Mouse (Mus musculus): ENCODE measurements at regions not wholly inside any gene's neighbourhood (a gene's known extent, or its start where the extent isn't known, plus 50 kb on each side); places are given as distances from the start of the nearest gene placed in this dataset.

DNA sequence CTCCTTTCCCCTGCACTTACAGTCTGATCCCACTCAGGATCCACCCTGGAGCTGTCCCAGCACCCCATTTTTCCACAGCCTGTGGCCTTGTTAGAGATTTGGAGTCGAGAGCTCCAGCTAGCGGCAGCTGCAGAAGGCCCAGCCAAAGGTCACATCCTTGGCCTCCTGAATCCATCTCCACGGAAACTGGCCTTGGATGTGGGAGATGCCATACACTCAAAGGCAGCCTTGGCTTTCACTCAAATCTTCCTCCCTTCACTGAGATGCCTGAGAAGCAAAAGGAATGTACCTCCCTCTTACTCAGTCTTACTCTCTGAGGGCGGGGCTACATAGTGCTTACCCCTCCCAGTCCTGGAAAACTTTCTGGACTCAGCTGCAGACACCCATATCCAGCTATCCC, 56.2 kb upstream of the Ky start:
- DNase-seq, result no peak

DNA sequence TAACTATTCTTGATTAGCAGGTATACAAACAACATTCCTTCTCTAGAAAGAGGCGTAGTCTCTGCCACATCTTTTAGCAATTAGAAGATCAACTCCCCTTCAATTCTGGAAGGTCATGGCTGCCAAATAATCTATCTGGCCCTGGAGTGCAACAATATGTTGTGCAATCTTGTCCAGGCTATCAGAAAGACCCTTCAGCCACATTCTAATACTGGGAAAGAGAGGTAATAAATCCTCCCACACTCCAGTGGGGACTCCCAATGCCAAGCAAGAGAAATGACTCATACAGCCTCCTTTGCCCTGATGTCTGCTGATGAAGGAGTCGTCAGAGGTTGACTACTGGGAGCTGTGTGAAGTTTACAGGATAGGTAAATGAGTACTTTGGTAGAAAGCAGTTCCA, 59.5 kb upstream of the Ky start:
- DNase-seq, result no peak

DNA sequence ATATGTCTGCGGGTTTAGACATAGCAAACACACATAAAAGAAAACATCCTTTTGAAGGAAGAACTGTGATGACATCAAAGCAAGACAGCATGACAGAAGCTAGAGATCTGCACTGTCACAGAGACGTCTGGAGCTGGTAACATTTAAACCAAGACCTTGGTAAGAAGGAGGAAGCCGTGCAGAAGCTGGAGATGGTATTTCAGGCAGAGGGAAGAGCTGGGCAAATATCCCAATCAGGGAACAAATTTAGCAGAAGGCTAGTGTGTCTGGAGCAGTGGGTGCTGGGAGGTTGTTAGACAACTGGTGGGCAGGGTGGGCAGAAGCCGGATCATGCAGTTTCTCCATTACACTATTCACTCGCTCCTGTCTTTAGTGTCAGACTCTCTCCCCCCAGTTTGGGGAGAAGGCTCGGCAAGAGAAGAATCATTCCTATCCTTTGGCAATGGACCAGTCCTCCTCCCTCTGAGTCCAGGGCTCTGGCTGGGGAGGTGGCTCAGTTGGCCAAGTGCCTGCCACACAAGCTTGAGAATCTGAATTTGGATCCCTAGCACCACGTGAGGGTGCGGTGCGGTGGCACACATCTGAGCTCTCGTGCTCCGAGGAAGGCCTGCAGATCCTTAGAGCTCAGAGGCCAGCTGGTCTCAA, 63.2 kb upstream of the Ky start:
- DNase-seq, result no peak

DNA sequence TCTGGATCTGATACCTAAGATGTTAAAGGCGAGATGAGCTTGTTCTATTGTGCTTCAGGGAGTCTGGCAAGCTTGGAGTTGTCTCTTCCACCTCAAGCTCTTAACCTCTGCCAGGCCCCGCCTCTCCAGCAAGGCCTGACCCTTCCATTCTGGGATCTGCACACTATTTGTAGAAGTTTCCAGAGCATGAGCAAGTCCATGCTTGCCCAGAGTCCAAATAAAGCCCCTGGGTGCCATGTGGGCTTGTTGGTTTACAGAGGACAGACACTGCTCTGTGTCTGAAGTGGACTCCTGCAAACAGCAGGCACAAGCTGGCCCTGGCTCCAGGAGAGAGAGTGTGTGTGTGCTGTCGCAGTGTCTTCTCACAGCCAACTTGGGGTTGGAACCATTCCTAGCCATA, 67.9 kb upstream of the Ky start:
- DNase-seq, result no peak

DNA sequence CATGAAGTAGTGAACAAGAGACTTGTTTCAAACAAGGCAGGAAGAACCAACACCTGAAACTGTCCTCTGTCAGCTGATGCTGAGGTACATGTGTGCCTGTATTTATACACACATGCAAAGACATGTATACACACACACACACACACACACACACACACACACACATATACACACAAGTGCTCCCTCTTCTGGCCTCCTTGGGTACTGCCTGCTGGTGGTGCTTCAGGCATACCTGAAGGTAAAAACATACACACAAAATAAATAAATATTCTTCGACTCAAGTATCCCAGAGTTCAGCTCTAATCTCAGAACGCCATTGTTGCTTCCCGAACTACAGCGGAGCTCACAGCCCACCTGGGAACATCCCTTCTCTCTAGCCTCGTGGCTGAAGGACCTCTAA, 69.2 kb upstream of the Ky start:
- peak in 1 of 2 experiments; percentile 53 for DNase-seq

DNA sequence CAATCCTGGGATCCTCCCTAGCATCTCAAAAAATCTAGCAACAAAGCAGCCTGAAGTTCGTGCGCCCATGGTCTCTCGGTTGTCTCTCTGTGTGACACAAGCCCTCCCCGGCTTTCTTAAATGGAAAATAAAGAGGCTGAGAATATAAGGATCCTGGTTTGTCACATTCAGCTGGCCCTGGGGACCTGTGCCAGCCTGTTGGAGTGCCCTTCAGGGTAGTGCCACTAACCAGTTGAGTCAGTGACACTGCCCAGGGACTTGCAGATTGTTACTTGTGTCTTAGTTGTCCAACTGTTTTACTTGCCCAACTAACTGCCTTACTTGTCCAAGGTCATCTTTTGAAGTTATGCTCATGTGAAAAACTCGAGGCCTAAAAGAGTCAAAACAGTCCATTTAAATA, 73.5 kb upstream of the Ephb1 start:
- DNase-seq, result no peak

DNA sequence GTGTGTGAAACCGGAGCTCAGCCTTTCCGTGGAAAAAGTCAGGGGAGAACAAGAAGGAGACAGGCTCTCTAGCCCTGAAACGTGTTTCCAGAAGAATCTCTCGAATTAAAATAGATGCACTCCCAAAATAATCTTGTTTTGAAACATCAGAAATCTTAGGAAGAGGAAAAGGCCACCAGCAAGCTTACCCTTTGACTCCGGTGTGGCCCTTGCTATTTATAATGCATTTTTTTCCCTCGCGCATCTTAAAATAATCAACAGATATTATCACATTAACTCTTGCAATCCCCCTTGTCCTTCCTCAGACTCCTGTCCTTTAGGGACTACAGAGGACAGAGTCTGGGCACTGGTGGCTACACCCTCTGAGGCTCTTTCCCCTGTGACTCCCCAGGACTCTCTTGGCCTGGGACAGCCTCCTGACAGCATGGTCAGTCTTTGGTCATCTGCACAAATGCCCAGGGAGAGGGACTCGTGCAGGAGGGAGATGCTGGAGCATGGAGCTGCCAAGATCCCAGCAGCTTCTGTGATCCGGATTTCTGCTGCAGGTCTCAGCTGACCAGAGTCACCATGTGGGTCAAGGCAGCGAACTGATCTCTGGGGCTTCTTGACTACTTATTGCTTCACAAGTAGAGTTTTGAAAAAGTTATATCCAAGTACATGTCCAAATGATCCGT, 70.3 kb upstream of the Ephb1 start:
- DNase-seq, result no peak

DNA sequence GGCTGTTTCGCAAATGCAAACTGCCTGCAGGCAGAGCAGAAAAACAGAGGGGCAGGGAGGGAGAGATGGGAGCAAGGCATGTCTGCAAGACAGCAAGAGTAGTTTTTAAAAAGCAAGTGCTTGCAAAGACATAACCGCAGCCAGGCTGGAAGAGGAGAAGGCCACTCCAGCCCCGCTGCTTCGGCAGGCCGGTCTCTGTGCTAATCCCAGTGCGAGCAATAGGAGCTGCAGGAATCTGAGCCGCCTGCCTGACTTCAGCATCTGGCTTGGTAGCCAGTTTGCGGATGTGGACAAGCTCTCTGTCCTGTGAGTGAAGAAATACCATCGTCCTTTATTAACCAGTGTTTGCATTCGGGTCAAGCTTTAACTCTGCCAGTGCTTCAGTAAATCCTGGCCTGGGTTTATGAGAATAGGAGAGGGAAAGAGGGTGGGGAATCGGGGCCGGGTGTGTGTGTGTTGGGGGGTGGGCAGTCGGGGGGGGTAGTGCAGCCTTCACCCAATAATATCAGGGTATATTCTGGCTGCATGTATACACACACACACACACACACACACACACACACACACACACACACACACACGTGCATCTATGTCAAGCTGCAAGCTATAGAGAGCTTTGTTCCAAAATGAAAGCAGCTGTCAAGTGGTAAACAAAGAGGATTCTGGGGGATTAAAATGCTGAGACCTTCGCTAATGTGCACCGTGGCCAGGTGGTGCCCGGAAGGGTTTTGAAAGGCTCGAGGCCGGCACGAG, 69.6 kb upstream of the Ephb1 start:
- peak; percentile 23 to 29 for DNase-seq

DNA sequence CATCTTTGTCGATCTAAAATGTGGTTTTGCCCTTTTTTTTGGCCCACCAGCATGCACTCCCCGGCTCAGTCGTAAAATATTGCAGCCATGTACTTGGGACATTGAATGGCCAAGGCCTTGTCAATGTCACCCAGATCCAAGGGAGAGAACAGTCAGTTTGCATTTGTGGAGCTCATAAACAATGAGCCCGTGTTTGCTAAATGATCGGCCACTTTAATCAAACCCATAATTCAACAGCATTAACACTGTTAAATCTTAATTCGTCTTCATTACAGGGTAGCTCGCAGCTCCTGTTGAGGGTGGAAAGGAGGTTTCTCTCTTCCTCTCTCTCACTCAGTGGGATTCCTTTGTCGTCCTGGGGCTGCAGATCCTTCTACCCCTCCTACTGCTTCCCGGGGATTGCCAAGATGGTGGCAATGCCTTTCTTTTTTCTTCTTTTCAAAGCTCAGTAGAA, 69.0 kb upstream of the Ephb1 start:
- DNase-seq, result no peak

DNA sequence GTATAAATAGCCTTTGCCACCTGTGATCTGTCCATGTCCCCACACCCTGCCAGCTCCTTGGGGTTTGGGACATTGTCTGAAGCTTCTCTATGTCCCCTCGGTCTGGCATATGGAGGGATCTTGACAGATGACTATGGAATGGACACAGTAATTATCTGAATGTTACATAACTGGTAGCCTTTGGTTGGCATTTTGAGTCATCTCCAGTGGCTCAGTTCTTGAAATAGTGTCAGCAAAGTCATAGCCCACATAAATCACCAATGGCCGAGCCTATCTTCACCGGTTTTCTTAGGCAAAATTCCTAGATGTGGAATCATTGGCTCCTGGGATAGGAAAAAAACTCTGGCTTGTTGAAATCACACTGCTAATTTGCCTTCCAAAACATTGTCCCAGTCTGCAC, 67.3 kb upstream of the Ephb1 start:
- no peak for DNase-seq

DNA sequence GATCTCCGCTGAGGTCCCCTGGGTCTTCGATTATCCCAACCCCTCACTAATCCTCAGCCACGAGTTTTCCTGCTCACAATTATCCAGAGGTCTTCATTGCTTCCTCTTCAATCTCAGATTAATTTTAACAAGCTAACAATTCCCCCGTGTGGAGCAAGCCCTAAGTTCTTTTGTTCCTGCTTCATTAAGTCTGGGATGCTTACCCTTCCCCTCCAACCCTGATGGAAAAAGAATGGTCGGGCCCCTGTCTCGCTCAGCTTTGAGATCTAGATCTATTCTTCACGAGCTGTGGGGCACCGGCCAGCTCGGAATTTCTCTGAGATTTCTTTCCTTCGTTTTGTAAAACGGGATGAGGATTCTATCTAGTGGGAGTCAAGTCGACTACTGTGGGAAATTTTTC, 65.7 kb upstream of the Ephb1 start:
- DNase-seq, result no peak

DNA sequence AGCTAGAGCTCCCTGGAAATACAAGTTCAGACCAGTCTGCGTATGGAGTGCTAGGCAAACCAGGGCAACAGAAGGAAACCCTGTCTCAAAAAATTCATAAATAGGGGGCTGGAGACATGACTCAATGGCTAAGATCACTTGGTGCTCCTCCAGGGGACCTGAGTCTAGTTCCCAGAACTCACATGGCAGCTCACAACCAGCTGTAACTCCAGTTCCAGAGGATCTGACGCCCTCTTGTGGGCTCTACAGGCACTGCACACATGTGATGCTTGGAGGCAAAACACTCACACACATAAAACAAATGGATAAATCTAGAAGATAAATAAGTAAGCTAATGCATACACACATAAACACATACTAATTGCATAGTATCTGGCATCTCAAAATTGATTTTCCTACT, 59.1 kb upstream of the Ephb1 start:
- DNase-seq, result no peak

DNA sequence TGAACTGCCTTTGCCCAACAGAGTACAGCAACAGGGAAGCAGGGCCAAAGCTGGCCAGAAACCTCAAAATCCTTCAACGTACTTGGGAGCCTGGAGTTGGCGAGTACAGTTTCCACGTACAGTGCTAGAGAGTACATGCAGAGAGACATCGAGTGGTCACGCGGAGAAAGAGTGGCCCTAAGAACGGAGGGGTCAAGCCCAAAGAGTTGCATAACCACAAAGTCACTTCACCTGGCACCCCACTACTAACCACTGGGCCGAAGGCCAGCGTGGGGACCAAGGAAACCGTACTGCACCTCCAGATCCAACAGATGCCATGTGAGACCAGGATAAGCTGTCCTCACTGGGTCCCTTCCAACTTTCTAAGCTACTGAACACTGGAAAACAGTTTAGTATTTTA, 56.2 kb upstream of the Ephb1 start:
- no peak for DNase-seq

DNA sequence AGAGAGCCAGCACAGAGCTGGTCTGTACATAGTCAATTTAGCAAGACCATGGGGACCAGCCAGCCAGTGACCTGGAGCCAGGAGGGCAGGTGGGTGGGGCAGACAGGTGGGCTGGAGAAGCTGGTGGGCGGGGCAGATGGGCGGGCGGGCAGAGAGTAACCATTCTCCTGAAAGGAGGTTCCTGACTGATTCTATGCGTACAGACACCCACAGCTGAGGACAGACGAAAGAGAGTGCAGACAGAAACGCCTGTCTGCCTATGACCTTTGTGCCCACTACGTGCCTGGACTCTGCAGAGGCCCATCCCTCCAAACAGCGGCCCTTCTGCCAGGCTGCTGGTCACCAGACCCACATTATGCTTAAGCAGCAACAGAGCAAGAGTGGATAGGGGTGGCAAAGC, 51.5 kb upstream of the Ephb1 start:
- peak; percentile 69 to 82 for DNase-seq
